Mouse (Mus musculus): Measurements from ENCODE around the gene Zkscan14. TPM values are rescaled to one million over a fixed set of nuclear protein-coding genes. Genes with fewer than 3 reads are reported as not detected.
"Not testable (repeated sequence)": the region's sequence is repeated elsewhere in the genome, so short reads cannot be mapped to it uniquely, and the experiment has no call there.

Gene Zkscan14
- 1.3 and 2.0 TPM in 2 replicates for polyA plus RNA-seq (2012)

DNA sequence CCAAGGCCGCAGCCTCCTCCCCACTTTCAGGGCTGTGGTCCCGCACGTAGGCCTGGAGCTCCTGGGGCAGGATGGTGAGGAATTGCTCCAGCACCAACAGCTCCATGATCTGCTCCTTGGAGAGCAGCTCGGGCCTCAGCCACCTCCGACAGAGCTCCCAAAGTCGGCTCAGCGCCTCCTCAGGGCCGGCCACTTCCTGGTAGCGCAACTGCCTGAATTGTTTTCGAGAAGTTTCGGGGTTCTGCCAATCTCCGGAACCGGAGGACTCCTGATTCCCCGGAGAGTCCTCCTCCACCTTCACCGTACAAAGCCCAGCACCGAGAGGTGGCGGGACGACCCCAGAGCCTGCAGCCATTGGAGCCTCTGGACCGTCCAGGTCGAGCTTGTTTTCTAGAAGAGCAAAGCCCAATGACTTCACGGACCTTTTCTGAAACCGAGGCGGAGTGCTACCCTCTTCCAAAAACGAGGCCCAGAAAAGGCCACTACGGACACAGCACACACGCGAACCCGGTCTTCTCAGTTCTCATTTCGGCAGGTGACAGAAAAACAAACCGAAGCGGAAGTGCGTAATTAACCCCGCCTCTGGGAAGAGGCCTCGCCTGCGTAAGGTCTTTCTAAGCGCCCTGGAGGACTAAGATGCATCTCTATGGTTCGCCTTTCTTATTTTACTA lies at the start of gene Zkscan14:
Zkscan14 (minus strand) TSS at position 548 of the 671 bp plus-strand sequence.
- H3K4me3 ChIP-seq (replicated peaks): peak within 1 kb of the TSS; percentile 87
- no peaks in the 10 kb centered on the region for H3K27me3 ChIP-seq (ENCODE audit: control insufficient read depth)
- H3K9me3 ChIP-seq (ENCODE audit: control insufficient read depth, low read length): no peaks in the 10 kb centered on the region
- peaks cover 31% of the 10 kb centered on the region for H3K36me3 ChIP-seq (ENCODE audit: control insufficient read depth)
- TF ChIP-seq GATA1 (IDR thresholded peaks at IDR 0.05; ENCODE audit: low read length): no peak
- TF ChIP-seq TAL1 (IDR thresholded peaks at IDR 0.05; ENCODE audit: low read length): no peak
- H3K4me1 ChIP-seq (ENCODE audit: control insufficient read depth): peaks cover 59% of the 10 kb centered on the region

DNA sequence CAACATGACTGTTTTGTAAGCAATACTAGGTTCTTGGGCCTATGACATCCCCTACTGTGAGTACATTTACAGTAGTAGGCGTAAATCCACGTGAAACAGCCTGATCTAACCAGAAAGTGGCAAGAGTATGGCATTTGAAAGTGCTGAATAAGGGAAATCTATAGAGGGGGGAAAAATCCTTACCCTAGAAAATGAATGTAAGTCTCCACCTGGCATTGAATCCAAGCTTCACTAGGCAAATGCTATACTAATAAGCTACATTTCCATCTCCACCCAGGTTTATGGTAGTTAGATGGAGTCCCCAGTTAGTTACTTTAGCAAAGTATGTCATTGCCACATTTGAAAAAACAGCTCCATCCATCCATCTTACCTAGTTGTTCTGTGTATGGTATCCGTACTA lies 47.9 kb upstream of the Zkscan14 start:
- Histone ChIP-seq H3K27me3 (ENCODE audit: control insufficient read depth) (no peaks in the 10 kb centered on the region), H3K4me3 (replicated peaks) (no peak overlapping the region), H3K4me1 (ENCODE audit: control insufficient read depth) (no peaks in the 10 kb centered on the region), H3K9me3 (ENCODE audit: control insufficient read depth, low read length) (peaks cover 2% of the 10 kb centered on the region), H3K36me3 (ENCODE audit: control insufficient read depth) (peaks cover 65% of the 10 kb centered on the region)
- TF ChIP-seq TAL1 (IDR thresholded peaks at IDR 0.05; ENCODE audit: low read length) (no peak), GATA1 (IDR thresholded peaks at IDR 0.05; ENCODE audit: low read length) (no peak)

DNA sequence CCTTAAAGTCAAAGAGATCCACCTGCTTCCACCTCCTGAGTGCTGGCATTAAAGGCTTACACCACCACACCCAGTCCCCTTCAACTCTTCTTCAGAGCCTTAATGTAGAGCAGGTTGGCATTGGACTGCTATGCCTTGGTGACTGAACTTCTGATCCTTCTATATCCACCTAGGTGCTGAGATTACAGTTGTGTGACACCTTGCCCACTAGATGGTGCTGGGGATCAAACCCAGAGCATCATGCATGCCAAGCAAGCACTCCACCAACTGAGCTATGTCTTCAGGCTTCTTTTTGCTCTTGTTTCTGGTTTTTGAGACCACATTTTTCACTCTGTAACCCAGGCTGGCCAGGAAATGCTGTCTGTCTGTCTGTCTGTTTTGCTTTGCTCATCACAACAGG lies 33.0 kb upstream of the Zkscan14 start:
- H3K9me3 ChIP-seq (ENCODE audit: control insufficient read depth, low read length): no peaks in the 10 kb centered on the region
- H3K4me3 ChIP-seq (replicated peaks): no peak overlapping the region
- peaks cover 27% of the 10 kb centered on the region for H3K4me1 ChIP-seq (ENCODE audit: control insufficient read depth)
- H3K36me3 ChIP-seq (ENCODE audit: control insufficient read depth): peaks cover 64% of the 10 kb centered on the region
- TF ChIP-seq GATA1 (IDR thresholded peaks at IDR 0.05; ENCODE audit: low read length): no peak
- no peak for TF ChIP-seq TAL1 (IDR thresholded peaks at IDR 0.05; ENCODE audit: low read length)
- H3K27me3 ChIP-seq (ENCODE audit: control insufficient read depth): no peaks in the 10 kb centered on the region

DNA sequence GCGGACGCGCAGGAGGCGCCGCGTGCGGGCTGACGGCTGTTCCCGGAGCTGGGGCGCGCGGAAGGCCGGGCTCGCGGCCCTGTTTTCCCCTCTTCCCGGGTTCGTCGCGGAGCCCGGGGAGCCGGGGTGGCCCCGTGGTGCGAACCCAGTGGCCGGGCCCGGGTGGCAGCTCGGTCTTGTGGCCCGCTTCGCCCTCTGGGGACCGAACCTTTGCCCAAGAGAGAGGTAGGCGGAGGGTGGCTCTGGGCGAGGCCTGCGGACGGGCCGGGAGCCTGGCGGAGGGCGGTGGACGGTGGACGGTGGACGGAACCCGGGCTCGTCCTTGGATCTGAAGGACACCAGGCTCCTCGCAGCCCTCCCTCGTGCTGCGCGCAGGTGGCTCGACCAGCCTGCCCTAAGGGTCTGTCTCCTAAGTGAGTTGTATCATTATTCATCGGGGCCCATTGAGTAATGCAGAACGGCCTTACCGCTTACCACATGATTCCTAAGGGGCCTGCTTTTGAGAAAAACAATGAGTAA lies 30.3 kb upstream of the Zkscan14 start:
- H3K27me3 ChIP-seq (ENCODE audit: control insufficient read depth): no peaks in the 10 kb centered on the region
- peaks cover 39% of the 10 kb centered on the region for H3K36me3 ChIP-seq (ENCODE audit: control insufficient read depth)
- peak overlapping the region; percentile 73 for H3K4me3 ChIP-seq (replicated peaks)
- H3K9me3 ChIP-seq (ENCODE audit: control insufficient read depth, low read length): no peaks in the 10 kb centered on the region
- peaks cover 29% of the 10 kb centered on the region for H3K4me1 ChIP-seq (ENCODE audit: control insufficient read depth)
- TF ChIP-seq TAL1 (IDR thresholded peaks at IDR 0.05; ENCODE audit: low read length) (no peak), GATA1 (IDR thresholded peaks at IDR 0.05; ENCODE audit: low read length) (no peak)

DNA sequence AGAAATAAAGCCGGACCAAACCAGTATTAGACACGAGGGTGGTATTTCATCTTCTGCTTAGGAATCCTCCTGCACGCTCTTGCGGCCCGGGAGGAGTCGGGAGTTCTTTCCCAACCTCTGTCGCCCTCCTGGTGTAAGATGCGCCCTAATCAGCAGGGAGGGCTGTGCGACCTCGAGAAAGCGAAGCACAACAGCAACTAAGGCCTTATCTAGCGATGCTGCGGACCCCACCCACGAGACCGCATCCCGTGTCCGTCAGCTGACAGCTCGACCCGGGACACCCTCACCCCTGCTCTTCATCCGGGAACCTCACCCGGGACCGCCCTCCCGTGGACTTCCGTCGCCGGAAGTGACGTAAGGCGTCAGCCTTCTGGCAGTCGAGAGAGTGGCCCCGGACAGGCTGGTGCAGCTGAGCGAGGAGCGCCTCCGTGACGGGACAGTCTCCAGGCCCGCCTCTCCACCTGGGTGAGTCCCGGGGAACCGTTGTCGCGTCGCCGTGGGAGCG lies 29.8 kb upstream of the Zkscan14 start, which contains the start of gene Zfp655:
Zfp655 (plus strand) TSS at position 349 of the 505 bp plus-strand sequence.
- TF ChIP-seq TAL1 (IDR thresholded peaks at IDR 0.05; ENCODE audit: low read length) (no peak), GATA1 (IDR thresholded peaks at IDR 0.05; ENCODE audit: low read length) (no peak; the same call in 1 of the 2 replicates)
- Histone ChIP-seq H3K4me1 (ENCODE audit: control insufficient read depth) (peaks cover 29% of the 10 kb centered on the region), H3K27me3 (ENCODE audit: control insufficient read depth) (no peaks in the 10 kb centered on the region), H3K36me3 (ENCODE audit: control insufficient read depth) (peaks cover 34% of the 10 kb centered on the region), H3K9me3 (ENCODE audit: control insufficient read depth, low read length) (no peaks in the 10 kb centered on the region), H3K4me3 (replicated peaks) (peak within 1 kb of the TSS; percentile 73)

DNA sequence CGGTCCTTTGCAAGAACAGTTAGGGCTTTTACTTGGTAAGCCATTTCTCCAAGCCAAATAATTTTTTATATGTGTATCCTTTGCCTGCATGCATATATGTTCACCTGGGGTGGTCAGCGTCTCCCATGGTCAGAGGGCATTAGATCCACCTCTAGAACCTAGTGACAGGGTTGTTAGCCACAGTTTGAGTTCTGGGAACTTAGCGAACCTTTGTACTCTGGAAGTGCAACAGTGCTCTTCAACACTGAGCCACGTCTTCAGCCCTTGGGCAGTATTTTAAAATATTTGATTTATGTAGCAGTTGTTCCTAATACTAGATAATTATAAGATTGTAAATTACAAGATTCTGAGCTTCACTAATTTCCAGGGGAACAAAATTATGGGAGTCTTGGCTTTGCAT lies 29.0 kb upstream of the Zkscan14 start:
- H3K4me3 ChIP-seq (replicated peaks): peak overlapping the region; percentile 73
- H3K36me3 ChIP-seq (ENCODE audit: control insufficient read depth): peaks cover 26% of the 10 kb centered on the region
- TF ChIP-seq TAL1 (IDR thresholded peaks at IDR 0.05; ENCODE audit: low read length): no peak
- H3K4me1 ChIP-seq (ENCODE audit: control insufficient read depth): peaks cover 29% of the 10 kb centered on the region
- H3K27me3 ChIP-seq (ENCODE audit: control insufficient read depth): no peaks in the 10 kb centered on the region
- no peaks in the 10 kb centered on the region for H3K9me3 ChIP-seq (ENCODE audit: control insufficient read depth, low read length)

DNA sequence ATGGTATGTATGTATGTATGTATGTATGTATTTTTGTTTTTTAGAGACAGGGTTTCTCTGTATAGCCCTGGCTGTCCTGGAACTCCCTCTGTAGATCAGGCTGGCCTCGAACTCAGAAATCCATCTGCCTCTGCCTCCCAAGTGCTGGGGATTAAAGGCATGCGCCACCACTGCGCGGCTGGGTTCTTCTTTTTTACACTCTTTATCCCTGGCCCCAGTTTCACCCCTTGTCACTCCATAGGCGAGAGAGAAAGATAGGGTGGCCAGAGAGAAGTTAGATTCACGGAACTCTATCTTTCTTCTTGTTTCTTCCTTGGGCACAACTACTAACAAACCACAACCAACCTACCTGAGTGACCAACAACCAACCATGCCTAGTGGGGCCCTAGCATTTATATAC lies 27.6 kb upstream of the Zkscan14 start:
- not testable (repeated sequence) for H3K9me3 ChIP-seq (ENCODE audit: control insufficient read depth, low read length); H3K4me3 ChIP-seq (replicated peaks); H3K27me3 ChIP-seq (ENCODE audit: control insufficient read depth)
- Histone ChIP-seq H3K36me3 (ENCODE audit: control insufficient read depth) (peaks cover 13% of the 10 kb centered on the region), H3K4me1 (ENCODE audit: control insufficient read depth) (peaks cover 29% of the 10 kb centered on the region)

DNA sequence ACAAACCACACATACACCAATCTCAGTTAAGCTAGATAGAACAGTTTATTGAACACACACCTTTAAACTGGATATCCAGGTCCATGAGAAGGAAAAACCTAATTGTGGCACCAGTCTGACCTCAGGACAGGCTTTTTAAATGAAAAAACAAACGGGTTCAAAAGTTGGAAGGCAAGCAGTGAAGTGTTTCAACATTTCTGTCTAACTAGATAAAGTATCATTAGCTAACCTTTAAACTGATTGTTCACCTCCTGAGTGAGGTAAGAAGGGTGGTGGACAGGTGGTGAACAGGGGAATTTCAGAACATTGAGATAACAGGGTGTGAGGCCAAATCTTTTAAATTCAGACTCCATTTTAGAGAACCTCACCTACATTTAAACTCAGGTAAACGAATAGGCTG lies 24.8 kb upstream of the Zkscan14 start:
- Histone ChIP-seq H3K9me3 (ENCODE audit: control insufficient read depth, low read length) (no peaks in the 10 kb centered on the region), H3K36me3 (ENCODE audit: control insufficient read depth) (peaks cover 6% of the 10 kb centered on the region), H3K27me3 (ENCODE audit: control insufficient read depth) (no peaks in the 10 kb centered on the region), H3K4me1 (ENCODE audit: control insufficient read depth) (peaks cover 13% of the 10 kb centered on the region), H3K4me3 (replicated peaks) (no peak overlapping the region)
- TF ChIP-seq GATA1 (IDR thresholded peaks at IDR 0.05; ENCODE audit: low read length) (no peak), TAL1 (IDR thresholded peaks at IDR 0.05; ENCODE audit: low read length) (no peak)

DNA sequence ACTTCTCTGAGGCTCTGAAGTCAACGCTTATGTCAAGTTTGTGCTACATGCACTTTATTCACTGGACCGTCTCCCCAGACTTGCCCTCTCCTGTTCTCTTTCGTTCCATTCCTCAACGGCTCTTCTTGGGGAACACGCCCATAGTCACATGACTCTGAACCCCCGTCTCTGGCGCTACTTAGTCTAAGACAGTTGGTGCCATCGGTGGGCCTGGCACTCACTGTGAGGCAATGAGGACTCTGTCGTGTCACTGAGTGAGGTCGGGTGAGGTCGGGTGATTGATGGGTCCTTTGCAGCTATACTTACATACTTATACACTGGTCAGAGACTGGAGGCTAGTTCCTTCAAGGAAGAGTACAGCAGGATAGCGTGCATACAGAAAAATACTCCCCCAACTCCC lies 21.7 kb upstream of the Zkscan14 start:
- TF ChIP-seq TAL1 (IDR thresholded peaks at IDR 0.05; ENCODE audit: low read length) (no peak), GATA1 (IDR thresholded peaks at IDR 0.05; ENCODE audit: low read length) (no peak)
- H3K4me1 ChIP-seq (ENCODE audit: control insufficient read depth): peaks cover 2% of the 10 kb centered on the region
- H3K36me3 ChIP-seq (ENCODE audit: control insufficient read depth): peaks cover 32% of the 10 kb centered on the region
- H3K4me3 ChIP-seq (replicated peaks): no peak overlapping the region
- no peaks in the 10 kb centered on the region for H3K9me3 ChIP-seq (ENCODE audit: control insufficient read depth, low read length)
- no peaks in the 10 kb centered on the region for H3K27me3 ChIP-seq (ENCODE audit: control insufficient read depth)
